In genomic region chr4:84523211-84523610, GRCm38 (mm10) we compare ENCODE assay signal across 8 mouse cellular contexts.
DNase-seq lines count a peak whose midpoint lies in the region; ATAC-seq and TF ChIP-seq lines count a peak whose summit lies in the region.

No protein-coding gene starts in this region.

- peak overlapping the region; percentile 24; the same call in 1 of the 2 replicates for H3K4me2 ChIP-seq in stomach, embryonic 16.5 days (ENCODE audit: low read depth, low read length)

- H3K36me3 ChIP-seq in kidney, adult 2 months (ENCODE audit: control insufficient read depth, insufficient read depth, low read length), result no peaks in the 10 kb centered on the region
- no peaks in the 10 kb centered on the region for H3K36me3 ChIP-seq in heart, adult 2 months (ENCODE audit: control insufficient read depth, insufficient read depth, low read length)
- no peaks in the 10 kb centered on the region for H3K36me3 ChIP-seq in stomach, embryonic 16.5 days (ENCODE audit: control insufficient read depth, insufficient read depth, low read length)

- intact Hi-C loops in heart, adult 2 months (cut with DNase I), result no loop called here

- no peak overlapping the region for H3K9ac ChIP-seq in heart, adult 2 months (ENCODE audit: low read depth, low read length)
- H3K9ac ChIP-seq in stomach, embryonic 16.5 days (ENCODE audit: low read length), result no peak overlapping the region

- no peaks in the 10 kb centered on the region for H3K9me3 ChIP-seq in stomach, embryonic 16.5 days (replicated peaks; ENCODE audit: control insufficient read depth, low read length)

- no peak for TF ChIP-seq POLR2A in kidney, adult 2 months (IDR thresholded peaks at IDR 0.05; ENCODE audit: low read depth, low read length)
- TF ChIP-seq POLR2A in heart, adult 2 months (IDR thresholded peaks at IDR 0.05; ENCODE audit: insufficient read depth, low read depth, low read length), result no peak

- H3K27ac ChIP-seq in kidney, adult 2 months (ENCODE audit: insufficient read depth, low read depth, low read length), result peak overlapping the region; percentile 21; the same call in 1 of the 2 replicates
- no peak overlapping the region for H3K27ac ChIP-seq in heart, adult 2 months
- H3K27ac ChIP-seq in stomach, embryonic 16.5 days (ENCODE audit: low read length), result peak overlapping the region; percentile 77

- H3K4me1 ChIP-seq in kidney, adult 2 months (ENCODE audit: control insufficient read depth, insufficient read depth, low read length), result peaks cover 5% of the 10 kb centered on the region; the same call in 1 of the 2 replicates
- peaks cover 2% of the 10 kb centered on the region; the same call in 1 of the 2 replicates for H3K4me1 ChIP-seq in heart, adult 2 months (ENCODE audit: control insufficient read depth, insufficient read depth, low read length)
- H3K4me1 ChIP-seq in stomach, embryonic 16.5 days (ENCODE audit: control insufficient read depth, insufficient read depth, low read length), result peaks cover 19% of the 10 kb centered on the region

- ATAC-seq in stomach, embryonic 16.5 days (ENCODE audit: insufficient read depth, low FRiP score), result peak; percentile 87
- no peak for ATAC-seq in CD4-positive, CD25-positive, alpha-beta regulatory T cell, adult 4 months

- 13% methylated on average over 5 of the region's 5 CpGs for WGBS in kidney, adult 2 months
- WGBS in heart, adult 2 months, result 35% methylated on average over 5 of the region's 5 CpGs
- 11% methylated on average over 5 of the region's 5 CpGs for WGBS in stomach, embryonic 16.5 days

- no peak for DNase-seq in kidney, adult 2 months
- DNase-seq in kidney, adult 18-20 months, result no peak
- peak; percentile 74 for DNase-seq in adrenal gland, adult 2 months
- peak; percentile 27 to 37 for DNase-seq in heart, adult 2 months
- DNase-seq in kidney, postnatal 4 days, result peak; percentile 37 to 59
- DNase-seq in layer of hippocampus, adult 18-20 months (ENCODE audit: low spot score in 2 of 2), result no peak

- TF ChIP-seq CTCF in kidney, adult 2 months (conservative IDR thresholded peaks at IDR 0.05; ENCODE audit: insufficient read depth, insufficient read length, low read depth, low read length), result no peak
- no peak for TF ChIP-seq CTCF in heart, adult 2 months (IDR thresholded peaks at IDR 0.05)

- no peaks in the 10 kb centered on the region for H3K79me2 ChIP-seq in heart, adult 2 months (replicated peaks; ENCODE audit: control insufficient read depth, insufficient read depth, low read length)

- TF ChIP-seq EP300 in heart, adult 2 months (IDR thresholded peaks at IDR 0.05; ENCODE audit: insufficient read depth, low read depth, low read length), result no peak

- no peak overlapping the region for H3K4me3 ChIP-seq in kidney, adult 2 months (ENCODE audit: insufficient read depth, low read depth, low read length)
- no peak overlapping the region for H3K4me3 ChIP-seq in heart, adult 2 months
- H3K4me3 ChIP-seq in stomach, embryonic 16.5 days (replicated peaks; ENCODE audit: low read length), result no peak overlapping the region

- no peaks in the 10 kb centered on the region for H3K27me3 ChIP-seq in kidney, adult 2 months (replicated peaks; ENCODE audit: control insufficient read depth, insufficient read depth, low read length)
- no peaks in the 10 kb centered on the region for H3K27me3 ChIP-seq in heart, adult 2 months (ENCODE audit: control insufficient read depth, insufficient read depth, low read length)
- no peaks in the 10 kb centered on the region for H3K27me3 ChIP-seq in stomach, embryonic 16.5 days (ENCODE audit: control insufficient read depth, insufficient read depth, low read length)

Comparison
In these comparisons a context has a peak if more than half of its experiments do, and no peak if none do; other contexts are left out.
1. DNase-seq: peak in adrenal gland, adult 2 months (single experiment), heart, adult 2 months (2 of 2) and kidney, postnatal 4 days (2 of 2); none in kidney, adult 2 months (single experiment), kidney, adult 18-20 months (single experiment) and layer of hippocampus, adult 18-20 months (0 of 2).